Mouse (Mus musculus) midbrain, embryonic 13.5 days (tissue): ENCODE data around the gene Orc3. TPM values are rescaled to one million over a fixed set of nuclear protein-coding genes. Genes with fewer than 3 reads are reported as not detected.

Source experiments
- ATAC-seq: fragments of 200-750 bp; cut with Nextera tagmentation; 2 replicates; pipeline ENCODE4 v1.8.0; 2017; ENCODE audit warnings: mild to moderate bottlenecking, moderate TSS enrichment, moderate library complexity
- H3K27ac ChIP-seq: fragments of 300-500 bp; sonication (generic); 2 replicates; pipeline ENCODE4 v1.5.1; 2015; ENCODE audit warnings: inconsistent platforms, mild to moderate bottlenecking, moderate library complexity
- H3K27me3 ChIP-seq: fragments of 300-500 bp; sonication (generic); 2 replicates; pipeline ENCODE4 v1.6.1; 2015; ENCODE audit warnings: mild to moderate bottlenecking, inconsistent platforms
- H3K36me3 ChIP-seq: fragments of 300-500 bp; sonication (generic); 2 replicates; pipeline ENCODE4 v1.6.1; 2015; ENCODE audit warnings: mild to moderate bottlenecking, inconsistent platforms
- H3K4me1 ChIP-seq: fragments of 300-500 bp; sonication (generic); replicated peaks from 2 replicates; pipeline ENCODE4 v1.6.1; 2015; ENCODE audit warnings: inconsistent platforms
- H3K4me2 ChIP-seq: fragments of 300-500 bp; sonication (generic); replicated peaks from 2 replicates; pipeline ENCODE4 v1.6.1; 2015; ENCODE audit warnings: moderate library complexity, mild to moderate bottlenecking, inconsistent platforms
- H3K4me3 ChIP-seq: fragments of 300-500 bp; sonication (generic); replicated peaks from 2 replicates; pipeline ENCODE4 v1.5.1; 2015; ENCODE audit warnings: mild to moderate bottlenecking, inconsistent platforms
- H3K9ac ChIP-seq: fragments of 300-500 bp; sonication (generic); replicated peaks from 2 replicates; pipeline ENCODE4 v1.6.1; 2015; ENCODE audit warnings: mild to moderate bottlenecking, inconsistent platforms
- H3K9me3 ChIP-seq: fragments of 300-500 bp; sonication (generic); 2 replicates; pipeline ENCODE4 v1.6.1; 2016; ENCODE audit warnings: mild to moderate bottlenecking, inconsistent platforms
- WGBS: fragments of 180-500 bp; shearing (Covaris S2); methylation state at CpG from one replicate; pipeline ENCODE4 v1.1.7; 2015; 5-methylcytosine and 5-hydroxymethylcytosine counted together
- polyA plus RNA-seq: library from polyadenylated mRNA; unstranded; fragments of >200 nt; fragmentation: Nextera tagmentation; extraction: Ambion mirVana; gene quantifications from 2 replicates; pipeline ENCODE4 v1.2.1, GENCODE M21; 2015

The Orc3 gene
- polyA plus RNA-seq, 1 experiment from 2014 or later = 96.8 TPM

- no peak overlapping the region for H3K4me2 ChIP-seq
- WGBS = 100% methylated on average over 1 of the region's 1 CpGs
- H3K27me3 ChIP-seq = no peaks in the 10 kb centered on the region
- H3K27ac ChIP-seq = no peak overlapping the region
- no peak overlapping the region for H3K4me3 ChIP-seq
- H3K9ac ChIP-seq = no peak overlapping the region
- no peaks in the 10 kb centered on the region for H3K9me3 ChIP-seq
- H3K36me3 ChIP-seq = peaks cover 61% of the 10 kb centered on the region
- no peak for ATAC-seq
- no peaks in the 10 kb centered on the region for H3K4me1 ChIP-seq
Observed at GRCm38 (mm10) chr4:34629956-34630355, 15.2 kb upstream of the Orc3 start.

- no peak overlapping the region for H3K4me2 ChIP-seq
- WGBS = 88% methylated on average over 6 of the region's 6 CpGs
- no peaks in the 10 kb centered on the region for H3K9me3 ChIP-seq
- H3K9ac ChIP-seq = no peak overlapping the region
- no peak overlapping the region for H3K27ac ChIP-seq
- no peak for ATAC-seq
- H3K27me3 ChIP-seq = no peaks in the 10 kb centered on the region
- no peak overlapping the region for H3K4me3 ChIP-seq
- H3K4me1 ChIP-seq = no peaks in the 10 kb centered on the region
- peaks cover 63% of the 10 kb centered on the region for H3K36me3 ChIP-seq
Observed at GRCm38 (mm10) chr4:34626401-34626800, 11.7 kb upstream of the Orc3 start.

DNA sequence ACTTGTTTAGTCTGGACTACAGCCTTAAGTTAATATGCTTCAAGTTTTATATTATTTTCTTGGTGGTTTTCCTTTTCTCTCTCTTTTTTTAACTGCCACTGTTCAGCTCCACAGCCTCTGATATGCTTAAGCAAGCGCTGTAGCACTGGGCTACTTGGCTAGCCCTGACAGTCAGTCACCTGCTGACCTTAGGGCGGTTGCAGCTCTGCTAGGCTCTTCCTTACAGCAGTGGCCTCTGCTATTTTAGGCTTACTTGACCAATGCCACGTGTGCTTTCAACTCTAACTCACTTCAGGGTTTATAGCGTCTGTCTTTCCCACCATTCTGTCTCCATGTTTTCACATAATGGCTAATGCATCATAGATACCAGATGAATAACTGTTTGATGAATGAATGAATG lies 10.8 kb upstream of the Orc3 start:
- WGBS = 83% methylated on average over 4 of the region's 4 CpGs
- Histone ChIP-seq H3K27me3 (no peaks in the 10 kb centered on the region), H3K27ac (no peak overlapping the region), H3K36me3 (peaks cover 56% of the 10 kb centered on the region), H3K4me2 (no peak overlapping the region), H3K4me1 (no peaks in the 10 kb centered on the region), H3K9me3 (no peaks in the 10 kb centered on the region), H3K9ac (no peak overlapping the region), H3K4me3 (no peak overlapping the region)
- ATAC-seq = no peak

DNA sequence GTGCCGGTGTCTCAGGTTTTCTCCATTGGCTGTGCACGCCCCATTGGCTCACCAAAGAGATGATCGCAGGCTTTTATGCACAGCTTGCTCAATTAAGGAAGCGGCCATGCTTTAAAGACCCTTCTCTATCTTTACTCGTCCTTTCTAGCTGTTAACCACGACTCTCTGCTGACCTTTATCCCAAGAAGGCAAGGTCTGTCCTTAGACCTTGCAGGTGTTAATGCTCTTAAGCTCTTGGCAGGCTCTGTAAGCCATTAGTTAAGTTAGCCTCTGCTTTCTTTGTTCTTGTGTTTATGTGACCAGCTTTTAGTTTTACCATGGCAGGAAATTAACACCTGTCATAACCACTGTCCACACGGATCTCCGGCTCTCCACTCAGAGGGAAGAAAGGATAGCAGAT lies 1.4 kb upstream of the Orc3 start:
- Histone ChIP-seq H3K9ac (peak overlapping the region; percentile 83), H3K9me3 (no peaks in the 10 kb centered on the region), H3K27me3 (no peaks in the 10 kb centered on the region), H3K4me1 (peaks cover 28% of the 10 kb centered on the region), H3K4me2 (peak overlapping the region; percentile 82), H3K27ac (no peak overlapping the region), H3K4me3 (peak overlapping the region; percentile 67), H3K36me3 (0 out of 2 replicates have a peak, but pooled peaks cover 5% of the 10 kb centered on the region)
- 46% methylated on average over 8 of the region's 8 CpGs for WGBS
- no peak for ATAC-seq

DNA sequence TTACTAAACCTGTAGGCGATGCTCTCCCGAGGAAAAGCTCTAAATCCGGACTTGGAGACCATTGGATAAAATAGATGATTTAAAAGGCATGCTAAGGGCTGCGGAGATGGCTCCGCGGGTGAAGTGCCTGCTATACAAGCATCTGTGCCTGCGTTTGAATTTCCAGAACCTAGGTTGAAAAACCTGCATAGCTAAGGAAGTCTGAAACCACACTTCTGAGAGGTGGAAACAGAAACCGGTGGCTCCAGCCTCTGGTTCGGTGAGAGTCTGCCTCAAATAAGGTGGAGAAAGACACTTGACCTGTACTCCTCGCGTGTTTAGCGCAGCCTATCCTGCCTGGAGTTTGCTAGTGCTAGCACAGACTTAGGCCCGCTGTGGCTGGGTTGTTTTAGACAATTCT lies 559 bp upstream of the Orc3 start:
- H3K9ac ChIP-seq = peak overlapping the region; percentile 83
- peak overlapping the region; percentile 82 for H3K4me2 ChIP-seq
- ATAC-seq = 0 out of 2 replicates have a peak, but pooled peaks have one; percentile 1
- peaks cover 28% of the 10 kb centered on the region for H3K4me1 ChIP-seq
- WGBS = 2% methylated on average over 13 of the region's 13 CpGs
- H3K9me3 ChIP-seq = no peaks in the 10 kb centered on the region
- peak overlapping the region; percentile 84 for H3K27ac ChIP-seq
- peak overlapping the region; percentile 67 for H3K4me3 ChIP-seq
- H3K36me3 ChIP-seq = 0 out of 2 replicates have a peak, but pooled peaks cover 3% of the 10 kb centered on the region
- no peaks in the 10 kb centered on the region for H3K27me3 ChIP-seq

DNA sequence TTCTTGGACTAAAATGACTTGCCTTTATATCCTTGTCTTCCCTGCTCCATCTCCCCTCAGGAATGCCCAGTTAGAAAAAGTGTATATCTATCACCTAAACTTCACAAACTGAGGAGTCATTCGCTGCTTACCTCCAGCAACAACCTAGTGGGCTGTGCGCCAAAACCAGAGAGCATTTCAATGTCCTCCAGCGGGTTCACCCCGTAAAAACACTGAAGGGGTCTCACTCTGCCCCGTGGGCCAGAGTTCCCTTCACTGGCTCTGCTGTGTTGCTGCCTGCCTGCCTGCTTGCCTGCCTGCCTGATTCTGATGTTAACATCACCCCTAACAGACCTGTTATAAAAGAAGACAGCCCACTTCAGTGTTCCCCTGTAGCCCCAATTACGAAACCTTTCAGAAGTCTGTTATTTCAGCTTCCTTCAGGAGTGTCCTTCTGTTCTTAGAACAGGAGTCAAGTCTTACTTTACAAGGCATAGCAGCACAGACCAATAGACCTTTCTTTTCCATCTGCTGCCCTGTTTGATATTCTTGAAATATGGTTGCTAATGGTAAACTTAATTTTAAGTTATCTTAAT lies 1.1 kb downstream of the Orc3 start:
- peak overlapping the region; percentile 83 for H3K9ac ChIP-seq
- ATAC-seq = no peak
- H3K4me2 ChIP-seq = peak overlapping the region; percentile 82
- peaks cover 11% of the 10 kb centered on the region for H3K36me3 ChIP-seq
- H3K4me3 ChIP-seq = peak overlapping the region; percentile 67
- H3K9me3 ChIP-seq = no peaks in the 10 kb centered on the region
- H3K27ac ChIP-seq = no peak overlapping the region
- peaks cover 28% of the 10 kb centered on the region for H3K4me1 ChIP-seq
- WGBS = 78% methylated on average over 6 of the region's 6 CpGs
- no peaks in the 10 kb centered on the region for H3K27me3 ChIP-seq

GRCm38 (mm10) chr4:34606658-34607057 lies 8.1 kb downstream of the Orc3 start:
- Histone ChIP-seq H3K27ac (no peak overlapping the region), H3K9ac (no peak overlapping the region), H3K4me2 (no peak overlapping the region), H3K36me3 (peaks cover 52% of the 10 kb centered on the region), H3K27me3 (no peaks in the 10 kb centered on the region), H3K4me3 (no peak overlapping the region), H3K4me1 (no peaks in the 10 kb centered on the region), H3K9me3 (no peaks in the 10 kb centered on the region)
- no peak for ATAC-seq
- 96% methylated on average over 10 of the region's 10 CpGs for WGBS

GRCm38 (mm10) chr4:34603123-34603522 lies 11.6 kb downstream of the Orc3 start:
- no peaks in the 10 kb centered on the region for H3K9me3 ChIP-seq
- no peaks in the 10 kb centered on the region for H3K4me1 ChIP-seq
- ATAC-seq = no peak
- H3K4me3 ChIP-seq = no peak overlapping the region
- H3K9ac ChIP-seq = no peak overlapping the region
- H3K36me3 ChIP-seq = peaks cover 58% of the 10 kb centered on the region
- 90% methylated on average over 6 of the region's 6 CpGs for WGBS
- H3K4me2 ChIP-seq = no peak overlapping the region
- no peak overlapping the region for H3K27ac ChIP-seq
- H3K27me3 ChIP-seq = no peaks in the 10 kb centered on the region

DNA sequence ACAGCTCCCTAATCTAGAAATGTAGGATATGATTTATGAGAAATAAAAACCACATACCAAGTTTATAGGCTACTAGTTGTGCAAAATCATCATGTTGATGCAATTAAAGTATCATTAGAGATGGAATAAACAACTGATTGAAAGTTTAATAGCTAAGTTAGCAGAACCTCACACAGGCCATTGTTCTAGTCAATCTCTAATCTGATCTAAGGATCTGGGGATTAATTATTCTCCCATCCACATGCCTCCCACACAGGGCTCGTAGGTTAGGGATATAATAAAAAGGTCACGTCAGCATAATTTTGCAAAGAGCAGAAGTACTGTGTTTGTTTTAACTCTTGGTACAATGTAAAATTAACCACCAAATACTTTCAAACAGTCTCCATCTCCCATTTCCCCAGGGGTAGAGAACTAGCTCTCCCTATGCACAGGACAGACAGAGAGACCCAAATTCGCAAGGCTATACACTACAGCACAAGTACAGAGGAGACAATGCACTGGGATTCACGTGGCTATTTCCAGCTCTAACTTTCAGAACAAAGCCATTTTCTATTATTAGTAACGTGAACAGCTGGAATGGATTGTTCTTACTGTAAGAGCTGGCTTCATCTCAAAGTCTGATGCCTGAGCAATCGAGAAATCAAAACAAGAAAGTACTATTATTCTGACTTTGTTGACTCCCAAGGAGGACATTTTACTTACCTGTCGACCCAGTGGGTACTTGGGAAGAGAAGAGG lies 29.7 kb downstream of the Orc3 start:
- 88% methylated on average over 7 of the region's 7 CpGs for WGBS
- H3K4me2 ChIP-seq = no peak overlapping the region
- H3K36me3 ChIP-seq = peaks cover 54% of the 10 kb centered on the region

DNA sequence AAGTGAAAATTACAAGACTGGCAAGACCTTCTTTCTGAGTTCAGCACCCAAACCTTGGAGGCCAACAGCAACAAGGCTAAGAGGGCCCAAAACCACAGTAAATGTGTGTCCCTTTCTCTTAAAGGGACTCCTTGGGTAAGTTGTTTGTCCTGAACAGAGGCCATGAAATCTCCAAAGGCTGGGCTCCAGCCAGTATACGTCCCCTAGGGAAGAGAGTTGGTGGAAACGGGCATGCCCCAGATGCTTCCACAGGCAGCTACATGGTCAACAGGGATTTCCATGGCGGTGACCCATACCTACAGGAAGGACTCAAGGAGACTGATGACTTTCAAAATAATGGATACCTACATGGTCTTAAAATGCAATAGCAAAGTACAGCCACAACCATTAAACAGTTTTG lies 31.3 kb downstream of the Orc3 start:
- H3K9me3 ChIP-seq = no peaks in the 10 kb centered on the region
- H3K4me2 ChIP-seq = no peak overlapping the region
- H3K4me1 ChIP-seq = no peaks in the 10 kb centered on the region
- no peak overlapping the region for H3K9ac ChIP-seq
- H3K4me3 ChIP-seq = no peak overlapping the region
- WGBS = 92% methylated on average over 3 of the region's 3 CpGs
- no peak for ATAC-seq
- no peak overlapping the region for H3K27ac ChIP-seq
- no peaks in the 10 kb centered on the region for H3K27me3 ChIP-seq
- H3K36me3 ChIP-seq = peaks cover 65% of the 10 kb centered on the region

More for the DNA sequence above, 29.7 kb downstream of the Orc3 start:
- no peak overlapping the region for H3K9ac ChIP-seq
- no peak overlapping the region for H3K27ac ChIP-seq
- H3K4me1 ChIP-seq = no peaks in the 10 kb centered on the region
- no peak for ATAC-seq
- no peak overlapping the region for H3K4me3 ChIP-seq
- no peaks in the 10 kb centered on the region for H3K27me3 ChIP-seq
- H3K9me3 ChIP-seq = no peaks in the 10 kb centered on the region

- WGBS = 59% methylated on average over 5 of the region's 5 CpGs
- ATAC-seq = no peak
- no peaks in the 10 kb centered on the region for H3K9me3 ChIP-seq
Observed at GRCm38 (mm10) chr4:34582476-34582875, 32.3 kb downstream of the Orc3 start.

GRCm38 (mm10) chr4:34581990-34582389 lies 32.8 kb downstream of the Orc3 start:
- WGBS = 66% methylated on average over 7 of the region's 7 CpGs
- Histone ChIP-seq H3K36me3 (peaks cover 73% of the 10 kb centered on the region), H3K4me1 (no peaks in the 10 kb centered on the region), H3K4me2 (no peak overlapping the region), H3K9ac (no peak overlapping the region), H3K27ac (no peak overlapping the region), H3K9me3 (no peaks in the 10 kb centered on the region), H3K4me3 (no peak overlapping the region), H3K27me3 (no peaks in the 10 kb centered on the region)
- ATAC-seq = no peak

More at GRCm38 (mm10) chr4:34582476-34582875, 32.3 kb downstream of the Orc3 start:
- Histone ChIP-seq H3K27me3 (no peaks in the 10 kb centered on the region), H3K9ac (no peak overlapping the region), H3K27ac (no peak overlapping the region), H3K4me3 (no peak overlapping the region), H3K4me1 (no peaks in the 10 kb centered on the region), H3K36me3 (peaks cover 72% of the 10 kb centered on the region), H3K4me2 (no peak overlapping the region)
